Mouse (Mus musculus) cerebellum, adult 2 months (tissue): ENCODE measurements around the gene Fam162b.

Source experiments
- CTCF ChIP-seq: fragments of 200-500 bp; IDR thresholded peaks from 2 replicates; pipeline ENCODE4 v1.5.1; 2011; ENCODE audit warnings: low read depth, mild to moderate bottlenecking, control low read depth, low read length, moderate library complexity, borderline replicate concordance; ENCODE audit not compliant: insufficient read depth
- POLR2A ChIP-seq: fragments of 200-500 bp; IDR thresholded peaks from 2 replicates; pipeline ENCODE4 v1.6.1; 2011; ENCODE audit warnings: low read length, control low read depth, borderline replicate concordance; ENCODE audit not compliant: insufficient read depth

GRCm38 (mm10) chr10:51631411-51632136, 41.3 kb upstream of the Fam162b start, which contains the start of gene Gprc6a:
- TF ChIP-seq POLR2A (no peak), CTCF (no peak)
